Mouse (Mus musculus) neural tube, postnatal 0 days (tissue): ENCODE results near the gene Rdh1. TPM values are rescaled to one million over a fixed set of nuclear protein-coding genes. Genes with fewer than 3 reads are reported as not detected.

Experiments
- polyA plus RNA-seq: library from polyadenylated mRNA; unstranded; fragments of >200 nt; fragmentation: Nextera tagmentation; extraction: Ambion mirVana; gene quantifications from 2 replicates; pipeline ENCODE4 v1.2.1, GENCODE M21; 2015

The Rdh1 gene
- 0.05 TPM in 1 of 2 replicates, not detected in the other for polyA plus RNA-seq

DNA sequence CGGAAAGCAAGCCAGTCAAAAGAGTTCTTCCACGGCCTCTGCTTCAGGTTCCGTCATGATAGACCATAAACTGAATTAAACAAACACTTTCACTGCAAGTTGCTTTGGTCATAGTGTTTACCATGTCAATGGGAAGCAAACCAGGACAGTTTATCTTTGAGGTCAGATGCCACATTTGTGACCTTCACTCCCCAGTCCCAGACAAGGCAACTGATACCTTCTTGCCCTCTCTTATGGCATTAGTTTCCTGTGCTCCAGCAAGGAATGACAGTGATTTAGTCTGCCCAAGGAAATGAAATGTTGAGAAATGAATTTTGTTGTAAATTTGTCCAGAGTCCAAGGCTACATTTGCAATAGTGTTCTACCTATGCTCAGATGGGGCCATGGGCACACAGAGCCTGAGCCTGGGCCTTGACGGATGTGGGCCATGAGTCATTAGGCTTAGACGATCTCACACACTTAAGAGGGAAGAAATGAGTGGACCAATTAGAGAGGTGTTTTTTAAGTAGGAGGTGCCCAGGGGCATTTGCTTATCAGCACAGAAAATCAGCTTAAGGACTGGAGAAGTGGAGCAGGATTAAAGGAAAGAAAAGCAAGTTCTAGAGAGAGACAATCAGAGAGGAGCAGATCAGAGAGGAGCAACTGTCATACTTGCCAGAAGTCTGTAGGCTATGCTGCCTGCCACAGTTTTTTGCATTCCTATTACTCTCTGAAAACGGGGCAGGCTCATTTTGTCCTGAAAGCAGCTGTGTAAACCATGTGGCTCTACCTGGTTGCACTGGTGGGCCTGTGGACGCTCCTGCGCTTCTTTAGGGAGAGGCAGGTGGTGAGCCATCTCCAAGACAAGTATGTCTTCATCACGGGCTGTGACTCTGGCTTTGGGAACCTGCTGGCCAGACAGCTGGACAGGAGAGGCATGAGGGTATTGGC lies at the start of gene Rdh1, which contains the start of gene Rdh16f1:
TSS of gene Rdh1 (plus strand) at position 541 of the 930 bp plus-strand sequence.
TSS of gene Rdh16f1 (plus strand) at position 607 of the 930 bp plus-strand sequence.

DNA sequence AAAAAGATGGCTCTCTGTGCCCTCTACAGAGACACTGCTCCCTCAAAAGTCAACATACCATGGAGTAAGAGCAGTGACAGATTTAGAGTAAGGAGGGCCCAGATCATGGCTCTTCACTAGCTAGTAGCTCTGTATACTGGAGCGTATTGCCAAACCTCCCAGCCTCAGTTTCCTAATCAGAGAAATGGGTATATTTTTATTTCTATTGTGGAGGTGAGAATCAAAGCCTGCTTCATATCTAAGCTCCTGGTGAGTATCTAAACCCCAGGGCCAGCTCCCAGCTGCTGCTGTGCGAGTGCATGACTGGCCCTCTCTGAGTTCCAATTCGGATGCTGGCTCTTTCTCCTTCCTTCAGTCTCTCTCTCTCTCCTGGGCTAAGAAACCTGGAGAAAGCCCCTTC lies 35.3 kb upstream of the Rdh1 start, which contains the start of gene Tac2:
TSS of gene Tac2 (plus strand) at position 301 of the 400 bp plus-strand sequence.

DNA sequence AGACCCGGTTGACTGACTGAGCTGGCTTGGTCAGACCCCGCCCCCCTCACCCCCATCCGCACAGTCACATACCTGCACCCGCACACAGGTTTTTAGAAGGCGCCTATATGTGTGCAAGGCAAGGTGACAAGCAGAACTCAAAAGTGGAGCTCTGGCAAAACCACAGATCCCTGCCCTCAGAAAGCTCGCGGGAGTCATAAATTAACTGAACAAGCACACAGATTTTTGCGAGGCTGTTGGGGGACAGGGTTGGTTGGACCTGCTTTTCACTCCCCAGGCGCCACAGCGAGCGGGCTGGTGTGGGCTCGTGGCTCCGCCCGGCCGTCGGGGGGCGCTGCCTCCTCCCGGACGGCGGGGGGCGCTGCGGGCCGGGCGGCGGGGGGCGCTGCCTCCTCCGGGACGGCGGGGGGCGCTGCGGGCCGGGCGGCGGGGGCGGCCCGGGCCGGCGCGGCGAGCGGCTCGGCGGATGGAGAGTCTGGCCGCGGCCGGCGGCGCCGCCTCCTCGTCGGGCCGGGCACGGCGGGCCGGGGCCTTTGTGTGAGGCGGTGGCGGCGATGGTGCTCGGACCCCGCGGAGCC lies 20.3 kb upstream of the Rdh1 start, which contains the start of gene Zbtb39:
TSS of gene Zbtb39 (plus strand) at position 456 of the 578 bp plus-strand sequence.

DNA sequence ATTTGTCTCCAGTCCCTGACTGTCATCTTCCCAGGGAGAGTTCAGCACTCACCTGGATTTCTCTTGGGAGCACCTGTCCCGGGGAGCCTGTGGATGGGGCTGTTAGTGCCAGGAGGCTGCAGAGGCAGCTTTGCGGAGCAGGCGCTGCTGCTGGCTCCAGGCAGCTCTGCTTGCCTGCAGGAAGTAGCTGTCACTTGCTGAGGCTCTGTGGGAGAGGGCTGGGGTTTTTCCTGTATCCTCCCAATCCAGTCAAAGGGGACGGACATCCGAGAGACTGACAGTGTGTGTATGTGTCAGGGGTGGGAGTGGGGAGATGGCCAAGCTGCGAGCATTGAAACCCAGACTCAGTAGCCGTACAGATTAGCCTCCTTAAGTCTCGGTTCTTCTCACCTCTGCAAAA lies 8.0 kb upstream of the Rdh1 start, which contains the start of gene Gpr182:
TSS of gene Gpr182 (minus strand) at position 185 of the 400 bp plus-strand sequence.

DNA sequence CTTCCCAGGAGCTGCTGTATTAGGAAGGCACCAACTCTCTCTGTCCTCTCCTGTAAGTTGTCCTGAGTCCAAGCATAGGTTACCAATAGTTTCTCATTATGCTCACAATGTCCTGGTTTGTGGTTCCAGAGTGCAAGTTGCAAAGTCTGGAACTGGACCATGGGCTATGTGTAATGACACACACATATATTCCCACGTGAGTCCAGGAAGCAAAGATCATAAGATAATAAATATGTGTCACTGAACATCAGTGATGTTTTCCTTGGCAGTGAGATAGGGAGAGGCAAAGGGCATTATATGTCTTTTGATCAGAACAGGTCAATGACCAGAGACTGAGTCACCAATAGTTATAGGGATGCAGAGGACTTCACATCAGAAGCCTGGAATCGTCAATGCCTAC lies 16.5 kb downstream of the Rdh1 start, which contains the start of gene Rdh9:
TSS of gene Rdh9 (plus strand) at position 376 of the 400 bp plus-strand sequence.

DNA sequence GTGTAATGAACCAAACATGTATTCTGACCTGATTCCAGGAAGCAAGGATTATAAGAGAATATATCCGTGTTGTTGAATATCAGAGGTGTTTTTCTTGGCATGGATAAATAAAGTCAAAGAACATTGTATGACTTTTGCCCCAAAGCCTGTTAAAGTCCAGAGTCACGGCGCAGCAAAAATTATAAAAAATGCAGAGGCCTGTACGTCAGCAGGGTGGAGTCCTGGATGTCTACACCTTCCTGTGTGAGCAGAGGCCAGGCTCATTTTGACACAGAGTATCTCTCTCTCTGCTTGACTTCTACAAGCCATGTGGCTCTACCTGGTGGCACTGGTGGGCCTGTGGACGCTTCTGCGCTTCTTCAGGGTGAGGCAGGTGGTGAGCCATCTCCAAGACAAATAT lies 41.4 kb downstream of the Rdh1 start, which contains the start of gene Rdh16:
TSS of gene Rdh16 (plus strand) at position 262 of the 400 bp plus-strand sequence.

Other genes starting within 250 kb of the Rdh1 start
- gene Ndufa4l2, start 244.8 kb upstream of the Rdh1 start, polyA plus RNA-seq = 13.7 and 15.6 TPM in 2 replicates
- 41.3 and 47.0 TPM in 2 replicates for gene Shmt2, start 237.3 kb upstream of the Rdh1 start, polyA plus RNA-seq
- 92.7 and 112 TPM in 2 replicates for gene Nxph4, start 225.2 kb upstream of the Rdh1 start, polyA plus RNA-seq
- gene Lrp1, start 138.6 kb upstream of the Rdh1 start, polyA plus RNA-seq = 85.8 and 109 TPM in 2 replicates
- 4.7 and 4.8 TPM in 2 replicates for gene Stat6, start 116.7 kb upstream of the Rdh1 start, polyA plus RNA-seq
- 2.5 and 3.2 TPM in 2 replicates for gene Nemp1, start 92.8 kb upstream of the Rdh1 start, polyA plus RNA-seq
- 2.9 and 3.3 TPM in 2 replicates for gene Nab2, start 91.2 kb upstream of the Rdh1 start, polyA plus RNA-seq
- 0.55 and 1.2 TPM in 2 replicates for gene Myo1a, start 54.6 kb upstream of the Rdh1 start, polyA plus RNA-seq
- gene Tac2, start 35.2 kb upstream of the Rdh1 start, polyA plus RNA-seq = 7.0 and 8.1 TPM in 2 replicates
- gene Zbtb39, start 20.2 kb upstream of the Rdh1 start, polyA plus RNA-seq = 2.1 and 2.7 TPM in 2 replicates
- gene Gpr182, start 8.0 kb upstream of the Rdh1 start, polyA plus RNA-seq = 1.4 and 2.3 TPM in 2 replicates
- gene Rdh16f1, start 66 bp downstream of the Rdh1 start, polyA plus RNA-seq = not detected in 2 replicates
- gene Rdh9, start 16.7 kb downstream of the Rdh1 start, polyA plus RNA-seq = 0.41 and 0.49 TPM in 2 replicates
- gene Rdh16, start 41.4 kb downstream of the Rdh1 start, polyA plus RNA-seq = not detected in 2 replicates
- not detected in 2 replicates for gene Rdh19, start 90.2 kb downstream of the Rdh1 start, polyA plus RNA-seq
- gene Rdh16f2, start 106.8 kb downstream of the Rdh1 start, polyA plus RNA-seq = not detected in 2 replicates
- gene Rdh7, start 129.1 kb downstream of the Rdh1 start, polyA plus RNA-seq = not detected in 2 replicates
- gene Sdr9c7, start 138.8 kb downstream of the Rdh1 start, polyA plus RNA-seq = not detected in 2 replicates
- gene Hsd17b6, start 247.9 kb downstream of the Rdh1 start, polyA plus RNA-seq = not detected in 2 replicates